Mouse (Mus musculus) cerebellum, adult 11 months (tissue): ENCODE data around the gene Mark4.

Experiments
- DNase-seq: peaks from one replicate; pipeline ENCODE4 v3.0.0; 2022

Gene Mark4

DNA sequence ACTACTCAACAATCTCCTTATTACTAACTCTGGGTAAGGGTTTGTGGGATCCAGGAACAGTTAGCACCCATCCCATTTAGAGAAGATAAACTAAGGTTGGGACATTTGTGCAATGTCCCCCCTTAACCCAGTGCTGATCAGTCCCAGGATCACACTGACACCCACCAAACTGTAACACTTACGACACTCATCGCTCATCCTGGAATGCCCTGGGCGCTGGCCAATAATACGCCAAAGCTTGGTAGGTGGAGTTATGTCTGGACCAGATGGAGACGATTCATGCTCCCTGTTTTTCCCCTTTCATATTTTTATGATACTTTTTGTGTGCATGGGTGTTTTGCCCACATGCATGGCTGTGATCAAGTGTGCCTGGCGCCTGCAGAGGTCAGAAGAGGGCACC lies 28.2 kb downstream of the Mark4 start:
- DNase-seq: no peak

DNA sequence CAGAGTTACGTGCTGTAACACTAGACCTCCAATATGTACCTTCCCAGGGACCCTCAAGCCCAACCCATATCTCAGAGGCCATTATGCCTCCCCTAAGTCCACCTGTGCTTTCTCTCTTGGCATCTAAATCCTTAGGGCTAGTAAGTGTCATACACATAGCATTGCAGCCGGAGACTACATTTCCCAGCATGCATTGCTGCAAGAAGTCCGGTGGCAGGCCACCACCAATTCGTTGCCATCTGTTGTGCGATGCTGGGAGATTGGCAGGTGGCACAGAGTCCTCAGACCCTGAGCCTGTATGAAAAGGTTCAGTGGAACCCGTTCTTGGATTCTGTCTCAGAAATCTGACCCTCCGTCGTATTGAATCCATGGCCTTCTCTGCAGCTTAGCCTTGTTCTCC lies 28.9 kb downstream of the Mark4 start:
- peak; percentile 41 for DNase-seq

DNA sequence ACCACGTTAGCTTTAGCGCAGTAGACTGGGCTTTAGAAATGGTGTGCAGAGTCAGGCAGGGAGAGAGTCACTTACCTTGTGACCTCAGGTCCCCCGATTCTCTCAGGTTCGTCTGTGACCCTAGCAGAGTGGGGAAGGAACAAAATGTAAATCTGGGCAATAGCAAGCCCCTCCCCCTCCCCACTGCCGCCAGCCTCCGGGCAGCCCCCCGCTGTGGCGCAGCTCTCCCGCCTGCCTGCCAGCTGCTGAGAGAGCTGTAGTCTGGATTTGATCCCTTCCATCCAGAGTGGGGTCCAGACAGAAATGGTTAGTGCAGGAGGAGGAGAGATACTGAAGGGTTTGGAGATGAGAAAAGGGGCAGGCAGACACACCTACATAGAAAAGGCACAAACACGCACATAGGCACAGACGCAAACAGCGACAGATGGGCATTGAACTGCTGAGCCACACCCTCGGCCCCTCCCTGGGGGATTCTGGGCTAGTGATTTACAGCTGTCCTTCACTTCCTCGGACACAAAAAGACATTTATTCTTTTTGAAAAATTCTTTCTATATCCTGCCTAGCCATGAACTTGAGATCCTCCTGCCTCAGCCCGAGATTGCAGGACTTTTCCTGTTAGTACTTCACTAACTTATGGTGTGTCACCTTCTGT lies 30.5 kb downstream of the Mark4 start:
- DNase-seq: no peak

DNA sequence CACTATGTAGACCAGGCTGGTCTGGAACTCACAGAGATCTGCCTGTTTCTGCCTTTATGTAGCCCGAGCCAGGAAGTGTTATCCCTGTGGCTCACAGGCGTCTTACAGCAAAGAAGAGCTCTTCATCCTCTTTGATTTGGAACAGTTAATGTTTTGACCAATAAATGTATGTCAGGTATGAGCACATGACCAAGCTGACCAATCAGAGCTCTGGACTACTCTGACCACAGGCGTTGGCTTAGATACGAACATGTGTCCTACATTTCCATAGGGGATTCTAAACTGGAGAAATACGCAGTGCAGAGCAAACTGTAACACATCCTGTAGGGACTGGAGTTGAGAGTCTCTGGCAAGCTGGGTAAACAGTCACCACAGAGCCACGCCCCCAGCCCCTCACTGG lies 31.7 kb downstream of the Mark4 start:
- no peak for DNase-seq

DNA sequence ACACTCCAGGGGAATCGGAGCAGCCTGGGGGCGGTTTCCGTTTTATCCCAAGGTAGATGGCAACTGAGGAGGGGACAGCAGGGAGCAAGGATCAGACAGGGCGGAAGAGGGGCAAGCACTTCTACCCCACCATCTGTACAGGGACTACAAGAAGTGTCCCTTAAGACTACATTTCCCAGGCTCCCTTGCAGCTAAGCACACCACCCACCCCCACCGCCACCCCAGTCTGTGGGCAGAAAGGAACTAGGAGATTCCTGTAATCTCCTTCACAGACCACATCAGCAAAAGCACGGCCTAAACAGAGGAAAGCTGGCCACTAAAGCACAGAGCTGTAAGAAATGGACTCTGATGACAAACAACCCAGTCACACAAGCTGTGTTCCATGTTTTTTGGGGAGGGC lies 32.3 kb downstream of the Mark4 start:
- DNase-seq: no peak

DNA sequence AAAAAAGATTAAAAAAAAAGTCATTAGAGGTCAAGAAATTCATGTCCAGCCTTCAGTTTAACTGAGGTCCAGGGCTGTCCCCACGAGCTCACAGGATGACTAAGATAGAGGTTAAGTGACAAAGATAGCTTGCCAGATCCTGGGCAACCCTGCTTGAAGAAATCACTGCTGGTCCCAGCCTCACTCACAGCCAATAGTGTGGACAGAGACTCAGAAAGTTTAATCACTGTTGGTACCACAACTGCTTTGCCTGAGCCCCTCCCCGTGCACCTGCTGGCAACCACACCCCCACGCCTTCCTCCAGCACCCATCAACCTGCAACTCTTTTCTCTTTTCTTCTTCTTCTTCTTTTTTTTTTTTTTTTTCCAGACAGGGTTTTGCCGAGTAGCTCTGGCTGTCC lies 34.6 kb downstream of the Mark4 start:
- DNase-seq: no peak

DNA sequence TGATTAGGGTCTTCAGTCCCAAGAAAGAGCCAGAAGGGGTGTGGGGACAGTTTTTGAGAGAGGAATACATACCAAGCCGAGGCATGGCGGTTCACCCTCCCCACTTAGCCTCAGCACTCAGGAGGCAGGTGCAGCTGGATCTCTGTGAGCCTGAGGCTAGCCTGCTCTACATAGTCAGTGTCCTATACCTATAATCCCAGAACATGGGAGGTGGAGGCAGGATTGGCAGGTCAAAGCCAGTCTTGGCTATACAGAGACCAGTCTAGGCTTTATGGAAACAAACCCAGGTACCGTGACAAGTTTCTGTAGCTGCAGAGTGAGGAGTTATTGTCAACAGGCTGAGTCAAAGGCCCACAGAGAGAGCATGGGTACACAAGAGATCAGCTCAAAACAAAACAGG lies 35.5 kb downstream of the Mark4 start:
- DNase-seq: no peak

DNA sequence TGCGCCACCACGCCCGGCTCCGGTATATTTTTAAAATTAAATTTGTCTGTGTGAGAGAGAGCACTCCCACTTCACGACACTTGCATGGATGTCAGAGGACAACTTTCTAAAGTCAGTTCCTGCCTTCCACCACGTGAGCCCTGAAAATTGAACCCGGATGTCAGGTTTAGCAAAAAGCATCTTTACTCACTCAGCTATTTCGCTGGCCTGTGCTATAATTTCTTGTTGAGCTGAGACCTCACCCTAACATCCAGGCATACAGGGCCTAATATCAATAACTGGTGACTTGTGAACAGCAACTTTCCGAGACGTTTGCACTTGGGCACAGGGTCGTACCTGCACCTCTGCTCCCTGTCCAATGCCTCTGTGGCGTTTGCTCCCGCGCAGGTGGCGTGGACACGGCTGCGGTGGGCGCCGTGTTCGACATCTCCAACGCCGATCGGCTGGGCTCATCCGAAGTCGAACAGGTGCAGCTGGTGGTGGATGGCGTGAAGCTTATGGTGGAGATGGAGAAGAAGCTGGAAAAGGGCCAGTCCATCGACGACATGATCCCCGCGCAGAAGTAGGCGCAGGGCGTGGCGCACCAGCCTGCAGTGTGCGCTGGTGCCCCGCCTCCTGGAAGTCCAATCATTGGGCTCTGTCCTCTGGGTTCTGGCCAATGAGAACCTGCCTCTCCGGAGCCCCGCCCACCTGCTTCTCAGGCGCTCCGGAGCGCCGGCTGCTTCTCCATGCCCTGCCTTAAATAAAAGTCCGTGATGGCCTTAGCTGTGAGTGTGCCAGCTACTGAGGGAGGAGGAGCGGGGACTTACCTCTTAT lies 37.6 kb downstream of the Mark4 start:
- DNase-seq: peak; percentile 83

DNA sequence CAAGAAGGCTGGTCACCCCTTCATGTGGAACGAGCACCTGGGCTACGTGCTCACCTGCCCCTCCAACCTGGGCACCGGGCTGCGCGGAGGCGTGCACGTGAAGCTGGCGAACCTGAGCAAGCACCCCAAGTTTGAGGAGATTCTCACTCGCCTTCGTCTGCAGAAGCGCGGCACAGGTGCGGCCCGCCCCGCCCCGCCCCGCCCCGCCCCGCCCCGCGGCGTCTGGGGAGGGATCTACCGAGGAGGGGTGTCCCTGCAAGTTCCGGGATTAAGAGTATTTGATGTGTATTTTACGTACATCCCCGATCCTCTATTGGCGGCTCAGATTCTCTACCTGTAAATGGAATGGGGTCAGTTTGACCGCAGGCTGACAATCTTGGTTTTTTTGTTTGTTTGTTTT lies 38.5 kb downstream of the Mark4 start:
- DNase-seq: no peak

DNA sequence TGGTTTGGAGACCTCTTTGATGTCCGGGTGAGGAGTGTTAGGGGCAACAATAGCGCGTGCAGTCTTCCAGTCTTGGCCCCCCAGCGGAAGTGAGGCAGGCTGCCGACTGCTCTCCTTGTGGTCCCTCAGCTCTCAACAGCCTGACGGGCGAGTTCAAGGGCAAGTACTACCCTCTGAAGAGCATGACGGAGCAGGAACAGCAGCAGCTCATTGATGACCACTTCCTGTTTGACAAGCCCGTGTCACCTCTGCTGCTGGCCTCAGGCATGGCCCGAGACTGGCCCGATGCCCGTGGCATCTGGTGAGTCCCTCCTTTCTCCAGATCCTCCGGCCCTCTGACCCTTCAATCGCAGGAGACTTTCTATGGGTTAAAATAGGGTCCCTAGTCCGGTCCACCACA lies 42.0 kb downstream of the Mark4 start:
- DNase-seq: no peak

DNA sequence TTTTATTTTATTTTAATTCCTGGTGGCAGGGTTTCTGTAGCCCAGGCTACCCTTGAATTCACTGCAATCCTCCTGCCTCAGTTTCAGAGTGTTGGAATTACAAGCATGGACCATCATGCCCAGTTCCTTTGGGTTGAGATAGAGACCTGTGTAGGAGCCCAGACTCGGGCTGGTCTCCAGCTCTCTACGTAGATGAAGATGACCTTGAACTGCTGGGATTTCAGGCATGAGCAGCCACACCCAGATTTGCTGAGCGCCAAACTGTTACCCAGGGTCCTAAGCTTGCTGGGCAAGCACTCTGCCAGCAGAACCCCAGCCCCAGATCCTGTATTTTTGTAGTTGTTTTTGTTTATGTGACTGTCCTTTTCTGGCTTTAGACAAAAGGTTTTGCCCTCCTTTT lies 45.1 kb downstream of the Mark4 start:
- no peak for DNase-seq

DNA sequence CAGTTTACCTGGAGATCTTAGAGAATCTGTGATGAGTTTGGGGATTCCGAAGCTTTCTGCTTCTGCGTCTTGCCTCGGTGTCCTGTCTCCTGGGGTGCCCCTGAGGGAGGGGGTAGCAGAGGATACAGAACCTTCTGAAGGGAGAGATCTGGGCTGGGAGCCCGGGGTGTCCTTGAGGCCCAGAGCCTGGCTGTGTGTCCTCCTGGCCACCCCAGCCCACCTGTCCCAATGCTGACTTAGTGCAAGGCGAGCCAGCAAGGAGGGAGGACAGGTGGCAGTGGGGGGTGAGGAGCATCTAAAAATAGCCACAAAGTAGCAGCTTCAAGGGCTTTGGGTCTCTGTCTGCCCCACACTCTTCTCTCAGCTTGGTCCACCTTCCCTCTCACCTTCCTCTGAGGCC lies 46.8 kb downstream of the Mark4 start:
- DNase-seq: no peak

DNA sequence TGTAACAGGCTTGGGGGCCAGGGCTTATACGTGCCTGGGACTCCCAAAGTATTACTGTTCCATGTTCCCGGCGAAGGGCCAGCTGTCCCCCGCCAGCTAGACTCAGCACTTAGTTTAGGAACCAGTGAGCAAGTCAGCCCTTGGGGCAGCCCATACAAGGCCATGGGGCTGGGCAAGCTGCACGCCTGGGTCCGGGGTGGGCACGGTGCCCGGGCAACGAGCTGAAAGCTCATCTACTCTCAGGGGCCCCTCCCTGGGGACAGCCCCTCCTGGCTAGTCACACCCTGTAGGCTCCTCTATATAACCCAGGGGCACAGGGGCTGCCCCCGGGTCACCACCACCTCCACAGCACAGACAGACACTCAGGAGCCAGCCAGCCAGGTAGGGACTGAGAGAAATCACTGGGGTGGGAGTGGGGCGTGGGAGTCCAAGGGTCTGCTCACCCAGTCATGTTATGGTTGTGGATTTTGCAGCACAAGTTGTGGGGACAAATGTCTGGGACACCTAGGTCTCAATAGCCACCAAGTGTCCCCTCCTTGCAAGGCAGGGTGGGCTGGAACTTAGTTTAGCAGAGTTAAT lies 47.8 kb downstream of the Mark4 start:
- DNase-seq: no peak

DNA sequence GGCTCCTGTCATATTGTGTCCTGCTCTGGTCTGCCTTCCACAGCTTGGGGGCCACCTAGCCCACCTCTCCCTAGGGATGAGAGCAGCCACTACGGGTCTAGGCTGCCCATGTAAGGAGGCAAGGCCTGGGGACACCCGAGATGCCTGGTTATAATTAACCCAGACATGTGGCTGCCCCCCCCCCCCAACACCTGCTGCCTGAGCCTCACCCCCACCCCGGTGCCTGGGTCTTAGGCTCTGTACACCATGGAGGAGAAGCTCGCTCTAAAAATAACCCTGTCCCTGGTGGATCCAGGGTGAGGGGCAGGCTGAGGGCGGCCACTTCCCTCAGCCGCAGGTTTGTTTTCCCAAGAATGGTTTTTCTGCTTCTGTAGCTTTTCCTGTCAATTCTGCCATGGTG lies 48.9 kb downstream of the Mark4 start:
- DNase-seq: no peak

DNA sequence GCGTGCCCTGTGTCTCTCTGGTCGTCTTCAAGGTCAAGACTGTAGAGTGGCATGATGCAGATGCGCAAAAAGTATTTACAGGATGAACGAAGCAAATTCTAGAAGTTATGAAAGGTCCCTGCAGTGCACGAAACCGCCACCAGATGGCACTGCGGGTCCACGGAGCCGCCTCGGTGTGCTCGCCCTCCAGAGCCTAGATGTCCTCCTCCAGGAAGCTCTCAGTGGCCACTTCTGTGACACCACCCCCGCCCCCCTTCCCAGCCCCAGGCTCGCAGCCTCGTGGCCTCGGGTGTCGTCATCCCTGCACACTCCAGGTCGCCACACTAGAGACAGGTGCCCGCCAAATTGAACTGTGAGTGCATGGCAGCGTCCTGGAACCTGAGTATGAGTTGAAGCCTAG lies 53.2 kb downstream of the Mark4 start:
- DNase-seq: peak; percentile 74

DNA sequence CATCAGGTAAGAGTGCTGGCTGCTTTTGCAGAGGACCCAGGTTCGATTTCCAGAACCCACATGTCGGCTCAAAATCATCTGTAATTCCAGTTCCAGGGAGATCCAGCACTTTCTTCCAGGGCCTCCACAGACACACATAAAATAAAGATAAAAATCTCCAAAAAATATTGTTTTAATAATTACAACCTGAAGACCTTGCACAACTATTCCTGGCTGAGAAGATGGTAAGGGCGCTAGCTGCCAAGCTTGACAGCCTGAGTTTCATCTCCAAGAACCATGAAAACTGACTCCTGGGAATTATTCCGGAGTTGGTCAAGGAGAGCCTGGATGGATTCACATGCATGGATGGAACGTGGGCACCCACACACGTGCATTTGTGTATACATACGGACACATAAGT lies 54.1 kb downstream of the Mark4 start, which contains the start of gene Ckm:
TSS of gene Ckm (plus strand) at position 301 of the 400 bp plus-strand sequence.
- no peak for DNase-seq

DNA sequence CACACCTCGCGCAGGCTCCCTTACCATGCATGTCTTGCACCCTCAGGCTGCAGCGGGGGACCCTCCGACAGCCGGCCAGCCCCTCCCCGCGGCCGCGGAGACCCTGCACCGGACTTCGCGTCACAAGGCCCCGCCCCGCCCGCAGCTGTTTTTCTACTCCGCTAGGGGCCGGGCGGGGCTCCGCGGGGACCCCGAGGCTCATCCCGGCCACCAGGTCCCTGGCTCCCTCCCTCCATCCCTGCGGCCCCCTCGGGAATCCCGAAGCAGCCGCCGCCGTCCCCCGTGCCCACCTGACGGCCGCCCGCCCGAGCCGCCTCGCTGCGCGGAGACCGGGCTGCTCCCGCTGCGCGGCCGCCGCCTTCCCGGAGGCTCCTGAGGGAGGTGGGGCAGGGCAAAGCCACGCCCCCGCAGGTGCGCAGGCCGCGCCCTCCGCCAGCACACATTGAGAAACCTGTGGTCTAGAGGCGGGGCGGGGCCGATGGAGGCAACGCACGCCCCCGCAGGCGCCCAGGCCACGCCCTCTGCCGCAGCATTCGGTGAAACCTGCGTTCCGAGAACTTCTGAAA lies 54.8 kb downstream of the Mark4 start, which contains the start of gene Klc3:
TSS of gene Klc3 (minus strand) at position 374 of the 566 bp plus-strand sequence.
- DNase-seq: no peak

DNA sequence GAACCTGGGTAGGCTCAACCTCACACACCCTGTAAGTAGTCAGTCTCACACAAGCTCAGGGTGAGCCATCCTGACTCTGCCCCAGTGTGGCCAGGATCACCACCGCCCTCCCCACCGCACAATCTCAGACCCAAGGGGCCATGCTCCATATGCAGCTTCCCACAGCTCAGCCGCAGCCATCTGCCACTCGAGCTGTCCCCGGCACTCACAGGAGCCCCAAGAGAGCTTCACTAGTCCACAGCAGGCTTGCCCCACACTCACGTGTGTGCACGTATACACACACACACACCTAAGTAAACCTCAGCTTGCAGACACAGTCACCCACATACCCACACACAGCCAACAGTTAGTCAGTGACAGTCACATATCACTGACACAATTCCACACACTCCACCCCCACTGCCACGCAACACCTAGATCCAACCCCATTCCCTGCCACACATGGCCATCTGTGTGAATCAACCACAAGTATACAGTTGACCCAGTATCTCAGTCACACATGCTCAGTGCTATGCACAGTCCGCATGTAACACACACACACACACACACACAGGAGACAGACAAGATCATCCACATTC lies 56.0 kb downstream of the Mark4 start:
- no peak for DNase-seq

DNA sequence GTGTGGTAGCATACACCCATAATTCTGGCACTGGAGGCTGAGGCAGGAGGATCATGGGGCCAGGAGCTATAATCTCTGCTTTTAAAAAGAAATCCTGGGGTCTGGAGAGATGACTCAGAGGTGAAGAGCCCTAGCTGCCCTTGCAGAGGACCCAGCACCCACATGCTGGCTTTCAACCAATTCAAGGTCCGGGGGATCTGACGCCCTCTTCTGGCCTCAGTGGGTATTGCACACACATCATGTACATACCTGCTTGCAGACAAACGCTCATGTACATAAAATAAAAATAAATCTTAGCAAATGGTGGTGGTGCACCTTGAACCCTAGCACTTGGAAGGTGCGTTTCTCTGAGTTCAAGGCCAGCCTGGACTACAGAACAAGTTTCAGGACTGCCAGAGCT lies 57.7 kb downstream of the Mark4 start:
- no peak for DNase-seq

DNA sequence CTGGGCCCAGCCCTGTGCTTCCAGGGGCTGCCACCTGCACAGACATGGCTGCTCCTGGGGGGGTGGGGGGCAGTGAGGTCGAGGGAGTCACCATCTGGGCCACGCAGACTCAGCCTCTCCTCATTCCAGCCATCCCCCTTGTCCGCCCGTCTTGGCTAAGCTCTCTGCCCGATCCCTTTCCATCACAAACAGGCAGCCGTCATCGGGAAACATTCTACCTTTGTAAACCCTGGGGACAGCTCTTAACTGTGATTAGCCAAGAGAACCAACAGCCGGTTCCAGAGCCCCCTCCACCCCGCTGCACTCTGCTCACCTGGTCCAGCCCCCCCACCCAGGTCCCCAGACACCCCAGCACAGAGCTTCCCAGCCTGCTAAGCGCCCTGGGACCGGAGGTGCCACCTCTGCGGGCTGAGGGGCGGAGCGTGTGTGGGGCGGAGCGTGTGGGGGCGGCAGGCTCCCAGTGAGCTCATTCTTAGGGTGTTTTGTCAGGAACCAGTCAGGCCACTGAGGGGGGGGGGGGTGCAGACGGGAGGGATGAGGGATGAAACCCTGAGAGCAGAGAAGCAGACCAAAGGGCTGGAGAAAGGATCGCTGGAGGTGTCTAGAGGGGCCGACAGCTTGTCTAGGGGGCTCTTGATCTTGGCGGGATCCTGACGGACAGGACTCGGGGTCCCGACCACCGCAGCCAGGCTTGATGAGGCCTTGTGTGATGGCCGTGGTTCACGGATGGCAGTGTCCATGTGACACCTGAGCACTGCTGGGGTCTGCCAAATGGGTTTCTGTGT lies 58.9 kb downstream of the Mark4 start:
- no peak for DNase-seq

DNA sequence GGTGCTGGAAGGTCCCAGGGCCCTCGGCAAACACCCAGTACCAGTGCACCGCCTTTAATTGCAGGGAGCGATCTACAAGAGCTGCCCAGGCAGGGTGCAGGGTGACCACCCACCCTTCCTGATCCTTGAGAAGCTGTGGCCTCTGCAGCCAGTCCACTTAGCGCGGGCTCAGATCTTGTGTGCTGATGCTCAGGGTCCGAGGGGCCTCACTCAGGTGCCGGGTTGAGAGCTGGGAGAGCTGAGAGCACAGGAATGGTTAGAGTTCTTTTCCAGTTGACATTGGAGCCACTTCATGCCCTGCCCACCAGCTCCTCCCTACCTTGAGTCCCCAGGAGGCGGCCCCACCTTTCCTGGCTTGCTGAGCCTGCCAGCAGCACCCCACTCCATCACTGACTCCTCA lies 64.1 kb downstream of the Mark4 start:
- no peak for DNase-seq

DNA sequence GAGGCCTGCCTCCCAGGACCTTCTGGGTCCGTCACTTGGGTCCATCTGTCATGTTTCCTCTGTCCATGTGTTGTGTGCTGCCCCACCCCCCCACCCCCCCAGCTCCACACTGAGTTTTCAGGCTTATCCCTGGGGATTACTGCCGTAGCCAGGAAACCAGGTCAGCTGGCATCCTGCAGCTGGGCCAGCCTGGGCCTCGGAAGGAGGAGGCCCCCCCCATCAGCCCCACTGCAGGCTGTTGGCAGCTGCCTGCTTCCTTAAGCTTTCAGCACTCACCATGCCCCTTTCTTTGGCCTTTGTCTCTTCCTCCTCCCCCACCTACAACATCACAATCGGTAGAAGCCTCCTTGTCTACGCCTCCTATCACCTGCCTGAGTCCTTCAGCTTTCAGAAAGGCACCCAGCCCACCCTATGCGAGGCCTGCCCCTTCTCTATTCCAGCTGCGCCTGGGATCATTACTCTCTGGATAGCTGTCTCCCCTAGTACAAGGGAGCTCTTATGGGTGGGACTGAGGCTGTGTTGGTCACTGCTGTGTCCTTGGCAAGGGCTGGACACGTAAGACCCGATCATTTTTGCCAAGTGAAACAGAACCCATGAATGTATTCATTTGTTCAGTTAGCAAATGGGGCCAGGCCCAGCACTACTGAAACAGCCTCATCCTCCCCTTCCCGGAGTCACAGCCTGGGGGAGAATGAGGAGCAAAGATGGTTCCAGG lies 69.8 kb downstream of the Mark4 start:
- no peak for DNase-seq
